Mouse (Mus musculus): ENCODE data around the gene Ppm1e.

GRCm38 (mm10) chr11:87322558-87322957, 36.3 kb downstream of the Ppm1e start:
- TF ChIP-seq HCFC1 (IDR thresholded peaks at IDR 0.05; ENCODE audit: borderline replicate concordance, insufficient read depth, low read length) = no peak
- no peak for TF ChIP-seq ZNF384 (IDR thresholded peaks at IDR 0.05; ENCODE audit: low read depth, low read length)
- no peak for TF ChIP-seq ZC3H11A (IDR thresholded peaks at IDR 0.05; ENCODE audit: borderline replicate concordance, low read depth, low read length)
- TF ChIP-seq MAFK (IDR thresholded peaks at IDR 0.05; ENCODE audit: insufficient read depth, low read depth, low read length) = no peak

All from ES-E14 (cell line).